Mouse (Mus musculus) megakaryocyte, embryonic 14.5 days (primary cell): ENCODE results near the gene Mucl3. TPM values are rescaled to one million over a fixed set of nuclear protein-coding genes. Genes with fewer than 3 reads are reported as not detected.

Experiments
- H3K27me3 ChIP-seq: replicated peaks from 2 replicates; pipeline ENCODE3; 2012; ENCODE audit warnings: inconsistent platforms
- H3K36me3 ChIP-seq: replicated peaks from 2 replicates; pipeline ENCODE3; 2012; ENCODE audit warnings: low read length, inconsistent platforms, mixed read lengths
- H3K4me1 ChIP-seq: 2 replicates; pipeline ENCODE4 v1.6.1; 2012; ENCODE audit warnings: inconsistent platforms
- H3K4me3 ChIP-seq: replicated peaks from 2 replicates; pipeline ENCODE3; 2012; ENCODE audit warnings: moderate library complexity, mild to moderate bottlenecking, inconsistent platforms
- H3K9me3 ChIP-seq: 2 replicates; pipeline ENCODE4 v1.6.1; 2012; ENCODE audit warnings: inconsistent platforms
- FLI1 ChIP-seq: IDR thresholded peaks from 2 replicates; pipeline ENCODE4 v1.6.1; 2012; ENCODE audit warnings: low read length, inconsistent platforms, mixed read lengths
- GATA1 ChIP-seq: IDR thresholded peaks from 3 replicates; pipeline ENCODE4 v1.6.1; 2012; ENCODE audit warnings: mixed read lengths, low read length, inconsistent platforms, borderline replicate concordance
- polyA plus RNA-seq: library from polyadenylated mRNA; stranded (reverse); fragments of >175 nt; gene quantifications from 2 replicates; pipeline ENCODE4 v1.2.3, GENCODE M21; 2012; ENCODE audit warnings: low replicate concordance; ENCODE audit not compliant: insufficient read depth

Gene Mucl3
- polyA plus RNA-seq, 1 experiment, result not detected

- H3K9me3 ChIP-seq, result no peaks in the 10 kb centered on the region
- no peak for TF ChIP-seq GATA1
- TF ChIP-seq FLI1, result no peak
- H3K27me3 ChIP-seq, result peaks cover 72% of the 10 kb centered on the region
- H3K4me3 ChIP-seq, result peak overlapping the region; percentile 91
- no peaks in the 10 kb centered on the region for H3K36me3 ChIP-seq
- H3K4me1 ChIP-seq, result peaks cover 11% of the 10 kb centered on the region
These were observed 7.8 kb downstream of the Mucl3 start for GRCm38 (mm10) chr17:35635699-35636111.

GRCm38 (mm10) chr17:35635202-35635601 lies 8.3 kb downstream of the Mucl3 start:
- H3K27me3 ChIP-seq, result peaks cover 73% of the 10 kb centered on the region
- TF ChIP-seq GATA1 (no peak), FLI1 (no peak)
- no peaks in the 10 kb centered on the region for H3K36me3 ChIP-seq
- no peaks in the 10 kb centered on the region for H3K9me3 ChIP-seq
- H3K4me1 ChIP-seq, result peaks cover 11% of the 10 kb centered on the region
- H3K4me3 ChIP-seq, result no peak overlapping the region

DNA sequence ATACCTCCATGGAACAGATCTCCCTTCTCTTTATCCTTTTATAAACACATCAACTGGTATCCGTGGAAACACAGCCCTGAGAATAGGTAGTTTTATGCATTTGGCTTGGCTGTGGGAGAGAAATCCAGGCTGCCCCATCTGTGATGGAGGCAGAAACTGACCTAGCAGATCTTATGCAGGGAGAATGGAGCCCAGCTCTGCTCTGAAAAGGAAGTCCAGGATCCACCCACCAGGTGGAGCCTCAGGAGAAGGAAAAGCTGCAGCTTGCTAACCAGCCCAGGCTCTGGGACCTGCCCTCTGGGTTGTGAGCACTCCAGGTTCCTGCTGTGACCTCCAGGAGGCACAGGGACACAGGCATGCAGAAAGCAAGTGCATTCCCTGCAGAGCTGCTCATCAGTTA lies 9.5 kb downstream of the Mucl3 start:
- TF ChIP-seq GATA1 (no peak), FLI1 (no peak)
- Histone ChIP-seq H3K4me3 (no peak overlapping the region), H3K9me3 (no peaks in the 10 kb centered on the region), H3K4me1 (peaks cover 11% of the 10 kb centered on the region), H3K36me3 (no peaks in the 10 kb centered on the region), H3K27me3 (peaks cover 66% of the 10 kb centered on the region)

DNA sequence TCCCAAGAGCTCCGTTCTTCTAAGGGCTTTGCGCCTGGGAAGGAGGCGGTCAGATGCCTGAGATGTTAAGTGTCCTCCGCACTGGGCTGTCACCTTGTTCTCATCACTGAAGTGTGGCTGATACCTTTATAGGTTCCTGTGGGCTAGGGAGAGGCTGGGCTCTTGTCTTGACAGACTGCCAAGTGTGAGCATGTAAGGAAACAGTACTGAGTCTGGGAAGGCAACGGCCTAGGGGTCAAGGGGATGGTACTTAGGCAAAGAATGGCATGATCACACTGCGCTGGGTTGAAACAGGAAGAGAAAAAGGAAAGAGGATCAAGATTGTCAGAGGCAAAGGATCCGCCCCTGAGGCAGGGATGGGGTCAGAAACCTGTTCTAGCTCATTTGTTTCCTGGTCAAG lies 17.0 kb downstream of the Mucl3 start, which contains the start of gene Gm9573:
TSS of gene Gm9573 (minus strand) at position 101 of the 400 bp plus-strand sequence.
- no peak within 1 kb of the TSS for H3K4me3 ChIP-seq
- peaks cover 7% of the 10 kb centered on the region; the same call in 1 of the 2 replicates for H3K9me3 ChIP-seq
- H3K27me3 ChIP-seq, result peaks cover 43% of the 10 kb centered on the region
- H3K4me1 ChIP-seq, result no peaks in the 10 kb centered on the region
- TF ChIP-seq GATA1 (no peak), FLI1 (no peak)
- no peaks in the 10 kb centered on the region for H3K36me3 ChIP-seq

DNA sequence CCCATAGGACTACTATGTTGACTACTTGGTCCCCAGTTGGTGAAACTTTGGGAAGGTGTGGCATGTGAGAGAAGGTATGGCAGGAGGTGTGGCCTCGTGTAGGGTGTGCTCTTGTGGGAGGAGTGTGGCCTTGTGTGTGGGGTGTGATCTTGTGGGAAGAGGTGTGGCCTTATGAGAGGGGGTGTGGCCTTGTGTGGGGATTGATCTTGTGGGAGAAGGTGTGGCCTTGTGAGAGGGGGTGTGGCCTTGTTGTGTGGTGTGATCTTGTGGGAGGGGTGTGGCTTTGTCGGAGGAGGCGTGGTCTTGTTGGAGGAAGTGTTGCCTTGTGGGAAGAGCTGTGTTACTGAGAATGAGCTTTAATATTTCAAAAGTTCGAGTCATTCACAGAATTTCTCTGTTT lies 26.4 kb downstream of the Mucl3 start:
- H3K9me3 ChIP-seq, result peaks cover 11% of the 10 kb centered on the region; the same call in 1 of the 2 replicates
- H3K4me1 ChIP-seq, result no peaks in the 10 kb centered on the region; the same call in 1 of the 2 replicates
- peak overlapping the region; percentile 28 for H3K4me3 ChIP-seq
- H3K36me3 ChIP-seq, result no peaks in the 10 kb centered on the region
- H3K27me3 ChIP-seq, result peaks cover 25% of the 10 kb centered on the region
- TF ChIP-seq FLI1 (no peak), GATA1 (no peak)

DNA sequence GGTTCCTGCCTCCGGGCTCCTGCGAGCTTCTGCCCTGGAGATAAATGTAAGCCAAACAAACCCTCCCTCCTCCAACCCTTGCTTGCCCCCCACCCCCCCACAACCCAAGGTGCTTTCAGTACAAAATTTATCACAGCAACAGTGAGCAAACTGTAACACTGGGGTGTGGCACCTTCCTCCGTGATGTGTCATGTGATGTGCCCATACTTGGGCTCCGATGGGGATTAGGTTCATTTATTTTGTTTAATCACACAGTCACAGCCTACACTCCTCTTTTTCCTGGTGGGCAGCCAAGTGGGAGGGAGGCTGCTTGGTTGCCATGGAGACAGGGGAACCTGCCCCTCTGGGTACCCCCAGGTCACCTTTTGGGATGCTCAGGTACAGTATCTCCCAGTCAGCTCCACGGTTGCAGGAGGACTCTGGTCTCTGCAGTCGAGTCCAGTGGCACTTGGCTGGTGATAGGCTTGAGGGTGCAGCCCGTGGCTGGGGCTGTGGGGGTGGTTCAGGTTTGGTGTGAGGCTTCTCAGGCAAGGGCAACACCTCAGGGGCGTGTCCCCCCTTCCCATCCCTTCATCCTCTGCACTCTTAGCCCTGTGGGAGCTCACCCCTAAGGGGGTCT lies 41.6 kb downstream of the Mucl3 start:
- Histone ChIP-seq H3K36me3 (no peaks in the 10 kb centered on the region), H3K9me3 (peaks cover 16% of the 10 kb centered on the region)

GRCm38 (mm10) chr17:35601249-35601648 lies 42.2 kb downstream of the Mucl3 start, which contains the start of gene Sfta2:
Gene Sfta2, plus strand, starts transcription at chr17:35601549.
- TF ChIP-seq GATA1, result no peak
- TF ChIP-seq FLI1, result no peak

More for the DNA sequence above, 41.6 kb downstream of the Mucl3 start:
- peaks cover 32% of the 10 kb centered on the region for H3K27me3 ChIP-seq
- no peaks in the 10 kb centered on the region for H3K4me1 ChIP-seq
- TF ChIP-seq GATA1, result no peak
- TF ChIP-seq FLI1, result no peak
- H3K4me3 ChIP-seq, result no peak overlapping the region

GRCm38 (mm10) chr17:35597399-35597798 lies 46.1 kb downstream of the Mucl3 start:
- Histone ChIP-seq H3K9me3 (peaks cover 21% of the 10 kb centered on the region), H3K36me3 (no peaks in the 10 kb centered on the region), H3K4me3 (no peak overlapping the region), H3K4me1 (no peaks in the 10 kb centered on the region), H3K27me3 (peaks cover 28% of the 10 kb centered on the region)
- no peak for TF ChIP-seq GATA1
- no peak for TF ChIP-seq FLI1

More at GRCm38 (mm10) chr17:35601249-35601648, 42.2 kb downstream of the Mucl3 start, which contains the start of gene Sfta2:
- Histone ChIP-seq H3K36me3 (no peaks in the 10 kb centered on the region), H3K4me1 (no peaks in the 10 kb centered on the region), H3K9me3 (peaks cover 21% of the 10 kb centered on the region), H3K27me3 (peaks cover 32% of the 10 kb centered on the region), H3K4me3 (no peak within 1 kb of the TSS)

DNA sequence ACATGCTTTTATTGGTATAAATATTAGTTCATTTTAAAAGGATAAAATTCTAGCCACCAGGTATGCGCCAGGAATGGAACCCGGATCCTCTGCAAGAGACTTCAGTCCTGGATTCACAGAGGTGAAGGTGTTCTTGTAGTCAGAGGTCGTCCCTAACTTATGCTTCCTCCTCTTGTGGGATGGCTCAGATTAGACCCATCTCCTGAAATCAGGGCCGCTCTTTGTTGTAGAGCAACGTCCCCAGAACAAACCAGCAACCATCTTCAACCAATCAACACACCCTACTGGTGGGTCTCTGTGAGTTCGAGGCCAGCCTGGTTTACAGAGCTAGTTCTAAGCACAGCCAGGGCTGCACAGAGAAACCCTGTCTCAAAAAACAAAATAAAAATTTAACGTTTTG lies 49.0 kb downstream of the Mucl3 start:
- H3K36me3 ChIP-seq, result no peaks in the 10 kb centered on the region
- peaks cover 8% of the 10 kb centered on the region for H3K4me1 ChIP-seq
- H3K9me3 ChIP-seq, result peaks cover 21% of the 10 kb centered on the region
- peaks cover 29% of the 10 kb centered on the region for H3K27me3 ChIP-seq
- no peak overlapping the region for H3K4me3 ChIP-seq
- TF ChIP-seq GATA1, result no peak
- TF ChIP-seq FLI1, result no peak

- peaks cover 29% of the 10 kb centered on the region for H3K27me3 ChIP-seq
- H3K4me3 ChIP-seq, result no peak overlapping the region
- peaks cover 21% of the 10 kb centered on the region for H3K9me3 ChIP-seq
- peaks cover 8% of the 10 kb centered on the region for H3K4me1 ChIP-seq
- no peak for TF ChIP-seq GATA1
- TF ChIP-seq FLI1, result no peak
- no peaks in the 10 kb centered on the region for H3K36me3 ChIP-seq
These were observed 49.7 kb downstream of the Mucl3 start for GRCm38 (mm10) chr17:35593786-35594185.

DNA sequence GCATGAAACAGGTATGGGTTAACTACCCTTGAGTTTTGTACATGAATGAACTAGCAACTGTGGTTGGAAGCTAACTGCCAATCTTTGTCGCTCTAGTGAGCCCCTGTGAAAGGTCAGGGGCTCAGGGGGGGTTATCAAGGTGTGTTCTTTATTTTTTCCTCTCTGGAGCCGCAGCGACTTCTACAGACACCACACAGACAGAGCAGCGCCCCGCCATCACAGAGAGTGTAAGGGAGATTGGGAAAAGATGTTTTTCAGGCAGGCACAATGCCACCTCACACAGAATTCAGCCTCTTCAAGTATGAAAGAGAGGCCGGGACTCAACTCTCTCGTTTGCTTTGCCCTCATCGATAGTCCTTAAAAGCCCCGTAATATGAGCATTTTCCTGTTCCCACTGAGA lies 51.4 kb downstream of the Mucl3 start:
- Histone ChIP-seq H3K4me3 (no peak overlapping the region), H3K36me3 (no peaks in the 10 kb centered on the region), H3K4me1 (peaks cover 8% of the 10 kb centered on the region), H3K9me3 (peaks cover 18% of the 10 kb centered on the region), H3K27me3 (peaks cover 29% of the 10 kb centered on the region)
- TF ChIP-seq FLI1, result no peak
- no peak for TF ChIP-seq GATA1
